Mouse (Mus musculus) hindbrain, postnatal 0 days (tissue): ENCODE measurements around the gene Ctrc. TPM values are rescaled to one million over a fixed set of nuclear protein-coding genes. Genes with fewer than 3 reads are reported as not detected.

Source experiments
- ATAC-seq: fragments of 200-750 bp; cut with Nextera tagmentation; 2 replicates; pipeline ENCODE4 v1.8.0; 2017; ENCODE audit warnings: mild to moderate bottlenecking, moderate TSS enrichment, moderate library complexity
- DNase-seq: peaks from one replicate; pipeline ENCODE4 v3.0.0-alpha.2; 2015; ENCODE audit warnings: low spot score
- H3K27ac ChIP-seq: fragments of 300-500 bp; sonication (generic); 2 replicates; pipeline ENCODE4 v1.5.1; 2014; ENCODE audit warnings: mild to moderate bottlenecking
- H3K27me3 ChIP-seq: fragments of 300-500 bp; sonication (generic); 2 replicates; pipeline ENCODE4 v1.6.1; 2014; ENCODE audit warnings: low read length, mixed read lengths; ENCODE audit not compliant: insufficient read depth
- H3K36me3 ChIP-seq: fragments of 300-500 bp; sonication (generic); 2 replicates; pipeline ENCODE4 v1.6.1; 2014; ENCODE audit warnings: low read length, mixed read lengths; ENCODE audit not compliant: insufficient read depth
- H3K4me1 ChIP-seq: fragments of 300-500 bp; sonication (generic); 2 replicates; pipeline ENCODE4 v1.6.1; 2014; ENCODE audit warnings: antibody characterized with exemption, low read length, mixed read lengths; ENCODE audit not compliant: insufficient read depth
- H3K4me2 ChIP-seq: fragments of 300-500 bp; sonication (generic); 2 replicates; pipeline ENCODE4 v1.6.1; 2014; ENCODE audit warnings: low read depth, mild to moderate bottlenecking, low read length, moderate library complexity, mixed read lengths
- H3K4me3 ChIP-seq: fragments of 300-500 bp; sonication (generic); 2 replicates; pipeline ENCODE4 v1.5.1; 2014; ENCODE audit warnings: low read length
- H3K9ac ChIP-seq: fragments of 300-500 bp; sonication (generic); replicated peaks from 2 replicates; pipeline ENCODE4 v1.6.1; 2014; ENCODE audit warnings: mild to moderate bottlenecking, low read length, moderate library complexity, mixed read lengths
- H3K9me3 ChIP-seq: fragments of 300-500 bp; sonication (generic); 2 replicates; pipeline ENCODE4 v1.6.1; 2016; ENCODE audit warnings: low read length, mixed read lengths
- CTCF ChIP-seq: IDR thresholded peaks from 2 replicates; pipeline ENCODE4 v1.5.1; 2016; ENCODE audit warnings: antibody characterized with exemption, control low read depth, low read depth
- WGBS: fragments of 180-500 bp; shearing (Covaris S2); extraction: QIAGEN DNeasy Blood & Tissue Kit; methylation state at CpG from one replicate; pipeline ENCODE4 v1.1.7; 2014; 5-methylcytosine and 5-hydroxymethylcytosine counted together
- polyA plus RNA-seq: library from polyadenylated mRNA; unstranded; fragments of >200 nt; fragmentation: Nextera tagmentation; extraction: Ambion mirVana; gene quantifications from 2 replicates; pipeline ENCODE4 v1.2.1, GENCODE M21; 2015
- total RNA-seq: library from RNA; depleted of rRNA; stranded (reverse); fragments of >200 nt; gene quantifications from 2 replicates; pipeline ENCODE4 v1.2.3, GENCODE M21; 2014

Gene Ctrc
- total and polyA plus RNA-seq, 2 experiments from 2014 or later: not detected

GRCm38 (mm10) chr4:141834536-141835095, 11.5 kb downstream of the Ctrc start:
- H3K4me2 ChIP-seq: no peak overlapping the region
- no peaks in the 10 kb centered on the region for H3K4me1 ChIP-seq
- no peak overlapping the region for H3K27ac ChIP-seq
- H3K9me3 ChIP-seq: no peaks in the 10 kb centered on the region
- DNase-seq: no peak
- no peaks in the 10 kb centered on the region for H3K36me3 ChIP-seq
- H3K9ac ChIP-seq: no peak overlapping the region
- no peaks in the 10 kb centered on the region for H3K27me3 ChIP-seq
- WGBS: 72% methylated on average over 5 of the region's 5 CpGs
- ATAC-seq: no peak
- no peak for TF ChIP-seq CTCF
- H3K4me3 ChIP-seq: no peak overlapping the region

GRCm38 (mm10) chr4:141833911-141834310, 12.2 kb downstream of the Ctrc start:
- Histone ChIP-seq H3K27ac (no peak overlapping the region), H3K4me1 (no peaks in the 10 kb centered on the region), H3K4me3 (no peak overlapping the region), H3K4me2 (no peak overlapping the region), H3K27me3 (no peaks in the 10 kb centered on the region), H3K9me3 (no peaks in the 10 kb centered on the region), H3K36me3 (no peaks in the 10 kb centered on the region), H3K9ac (no peak overlapping the region)
- WGBS: 44% methylated on average over 1 of the region's 1 CpGs
- TF ChIP-seq CTCF: no peak
- ATAC-seq (no peak), DNase-seq (no peak)

GRCm38 (mm10) chr4:141831361-141831760, 14.8 kb downstream of the Ctrc start:
- no peak for DNase-seq
- H3K4me2 ChIP-seq: no peak overlapping the region
- no peaks in the 10 kb centered on the region for H3K9me3 ChIP-seq
- H3K27ac ChIP-seq: no peak overlapping the region
- H3K27me3 ChIP-seq: no peaks in the 10 kb centered on the region
- H3K4me1 ChIP-seq: no peaks in the 10 kb centered on the region
- H3K4me3 ChIP-seq: no peak overlapping the region
- H3K36me3 ChIP-seq: no peaks in the 10 kb centered on the region
- TF ChIP-seq CTCF: no peak
- no peak for ATAC-seq
- 86% methylated on average over 7 of the region's 7 CpGs for WGBS
- no peak overlapping the region for H3K9ac ChIP-seq

GRCm38 (mm10) chr4:141830381-141830780, 15.8 kb downstream of the Ctrc start:
- 49% methylated on average over 11 of the region's 11 CpGs for WGBS
- DNase-seq: no peak
- Histone ChIP-seq H3K4me1 (no peaks in the 10 kb centered on the region), H3K4me2 (no peak overlapping the region), H3K36me3 (no peaks in the 10 kb centered on the region), H3K27ac (no peak overlapping the region), H3K9ac (no peak overlapping the region), H3K9me3 (no peaks in the 10 kb centered on the region), H3K4me3 (no peak overlapping the region), H3K27me3 (no peaks in the 10 kb centered on the region)
- no peak for TF ChIP-seq CTCF
- ATAC-seq: no peak

- DNase-seq: no peak
- no peak for ATAC-seq
- Histone ChIP-seq H3K27ac (no peak overlapping the region), H3K4me1 (no peaks in the 10 kb centered on the region), H3K36me3 (no peaks in the 10 kb centered on the region), H3K4me2 (no peak overlapping the region), H3K9ac (no peak overlapping the region), H3K4me3 (no peak overlapping the region), H3K27me3 (no peaks in the 10 kb centered on the region), H3K9me3 (no peaks in the 10 kb centered on the region)
- WGBS: 67% methylated on average over 4 of the region's 4 CpGs
- no peak; the same call in 1 of the 2 replicates for TF ChIP-seq CTCF
Measured at GRCm38 (mm10) chr4:141828177-141828576, 18.0 kb downstream of the Ctrc start.

- Histone ChIP-seq H3K4me3 (no peak overlapping the region), H3K9ac (no peak overlapping the region), H3K36me3 (no peaks in the 10 kb centered on the region), H3K9me3 (no peaks in the 10 kb centered on the region), H3K27me3 (no peaks in the 10 kb centered on the region), H3K27ac (no peak overlapping the region), H3K4me2 (no peak overlapping the region), H3K4me1 (no peaks in the 10 kb centered on the region)
- WGBS: 87% methylated on average over 2 of the region's 2 CpGs
- TF ChIP-seq CTCF: no peak
- ATAC-seq: no peak
- no peak for DNase-seq
Measured at GRCm38 (mm10) chr4:141827401-141827800, 18.8 kb downstream of the Ctrc start.

GRCm38 (mm10) chr4:141826060-141826459, 20.1 kb downstream of the Ctrc start, which contains the start of gene Cela2a:
TSS of gene Cela2a (minus strand) at chr4:141826160.
- 54% methylated on average over 5 of the region's 5 CpGs for WGBS
- H3K9me3 ChIP-seq: no peaks in the 10 kb centered on the region
- ATAC-seq (no peak), DNase-seq (no peak)
- H3K27ac ChIP-seq: no peak within 1 kb of the TSS
- H3K9ac ChIP-seq: no peak within 1 kb of the TSS
- H3K4me1 ChIP-seq: no peaks in the 10 kb centered on the region
- H3K4me2 ChIP-seq: no peak within 1 kb of the TSS
- H3K4me3 ChIP-seq: no peak within 1 kb of the TSS
- no peak for TF ChIP-seq CTCF
- H3K36me3 ChIP-seq: no peaks in the 10 kb centered on the region
- H3K27me3 ChIP-seq: no peaks in the 10 kb centered on the region
